Mouse (Mus musculus): Measurements from ENCODE around the gene Chtf18.
A peak's percentile ranks its signal among the peaks of the same experiment; 100 is the strongest.
"Not testable (repeated sequence)": the region's sequence is repeated elsewhere in the genome, so short reads cannot be mapped to it uniquely, and the experiment has no call there.

Chtf18 gene

DNA sequence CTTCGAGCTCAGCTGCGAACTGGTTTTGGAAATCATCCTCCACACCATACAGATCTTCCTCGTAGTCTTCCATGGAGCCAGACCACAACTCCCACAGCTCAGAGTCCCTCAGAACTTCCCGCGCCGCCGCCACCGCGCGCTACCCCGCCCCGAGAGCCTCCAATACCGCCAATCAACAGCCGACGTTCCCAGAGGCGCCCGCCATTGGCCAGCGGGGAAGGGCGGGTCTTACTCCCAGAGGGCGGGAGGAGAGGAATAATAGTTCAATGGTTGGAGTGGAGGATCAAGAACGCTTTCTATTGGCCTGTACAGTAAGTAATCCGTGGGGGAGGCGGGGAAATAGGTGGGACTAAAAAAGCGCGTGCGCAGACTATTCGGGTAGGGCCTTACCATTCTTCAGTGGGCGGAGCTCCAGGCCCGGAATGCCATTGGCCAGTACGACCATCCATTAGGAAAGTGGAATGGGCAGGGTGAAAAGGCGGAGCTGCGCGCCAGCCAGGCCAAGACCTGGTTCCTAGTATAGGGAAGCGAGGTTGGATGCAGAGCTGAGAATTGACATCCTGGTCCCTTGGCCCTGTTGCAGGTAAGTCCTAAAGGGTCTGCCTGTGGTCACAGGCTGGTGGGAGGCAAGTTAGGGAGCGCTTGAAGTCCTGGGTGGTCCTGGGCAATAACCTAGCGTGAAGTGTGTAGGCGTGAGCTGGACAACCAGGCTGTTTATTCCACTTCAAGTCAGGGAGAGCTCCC is at the start of gene Chtf18, which contains the start of gene Rpusd1:
TSS of gene Chtf18 (minus strand) at position 155 of the 744 bp plus-strand sequence.
TSS of gene Rpusd1 (plus strand) at position 406 of the 744 bp plus-strand sequence.
- peak; percentile 100 for DNase-seq

- DNase-seq: peak; percentile 29
These were observed 48.3 kb upstream of the Chtf18 start for GRCm38 (mm10) chr17:25775318-25776062.

DNA sequence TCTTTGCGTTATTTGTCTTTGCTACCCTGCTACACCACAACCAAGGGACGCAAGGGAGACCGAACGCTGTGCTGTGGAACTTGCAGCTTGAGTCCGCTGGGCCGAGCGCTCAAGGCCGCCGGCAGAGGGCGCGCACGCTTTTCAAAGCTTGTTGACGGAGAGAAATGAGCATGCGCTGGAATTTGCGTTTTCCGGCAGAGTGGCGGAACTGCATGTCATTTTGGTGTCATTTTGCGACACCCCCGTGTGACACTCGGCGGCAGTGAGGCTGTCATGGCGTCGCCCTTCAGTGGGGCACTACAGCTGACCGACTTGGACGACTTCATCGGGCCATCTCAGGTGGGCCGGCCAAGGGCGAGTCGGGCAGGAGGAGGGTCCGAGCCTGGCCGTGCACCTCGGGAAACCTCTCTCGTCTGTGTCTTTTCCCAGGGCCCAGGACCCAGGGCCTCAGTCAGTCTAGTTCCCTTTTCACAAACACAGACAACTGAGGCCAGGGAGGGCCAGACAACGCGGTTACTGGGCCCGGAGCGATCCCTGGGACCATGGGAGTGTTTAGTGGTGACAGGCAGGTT is 46.4 kb upstream of the Chtf18 start, which contains the start of gene Narfl:
TSS of gene Narfl (plus strand) at position 228 of the 572 bp plus-strand sequence.
- peak; percentile 99 for DNase-seq

DNA sequence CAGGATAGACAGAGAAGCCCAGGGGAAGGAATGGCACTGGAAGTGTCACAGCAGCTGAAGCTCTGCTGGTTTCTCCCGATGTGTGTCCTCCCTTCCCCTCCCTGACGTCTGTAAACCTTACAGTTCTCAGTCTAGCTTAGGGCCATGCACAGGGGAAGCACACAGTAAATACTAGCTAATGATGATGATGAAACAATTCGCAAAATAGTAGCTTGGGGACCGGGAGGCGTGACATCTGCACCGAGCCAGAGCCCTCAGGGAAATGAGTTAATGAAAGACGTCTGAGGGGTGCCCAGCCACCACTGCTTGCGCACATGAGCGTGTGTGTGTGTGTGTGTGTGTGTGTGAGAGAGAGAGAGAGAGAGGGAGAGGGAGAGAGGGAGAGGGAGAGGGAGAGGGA is 42.1 kb upstream of the Chtf18 start:
- no peak for DNase-seq

DNA sequence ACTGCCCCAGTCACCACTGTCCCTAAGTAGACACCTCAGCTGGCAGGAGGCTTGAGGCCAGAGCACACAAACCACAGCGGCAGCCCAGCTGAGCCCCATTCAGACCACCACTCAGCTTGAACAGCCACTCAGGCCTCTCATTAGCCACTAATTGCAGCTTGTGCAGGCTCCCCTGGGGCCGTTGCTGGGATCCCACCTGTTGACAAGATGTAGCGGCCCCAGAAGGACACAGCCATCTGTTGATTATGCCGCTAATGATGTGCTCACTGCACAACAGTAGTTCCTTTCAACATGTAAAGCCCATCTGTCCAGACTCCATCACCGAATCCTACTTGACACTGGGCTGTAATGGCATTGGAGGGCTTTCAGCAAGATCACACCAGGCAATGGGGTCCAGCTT is 38.7 kb upstream of the Chtf18 start:
- DNase-seq: no peak

DNA sequence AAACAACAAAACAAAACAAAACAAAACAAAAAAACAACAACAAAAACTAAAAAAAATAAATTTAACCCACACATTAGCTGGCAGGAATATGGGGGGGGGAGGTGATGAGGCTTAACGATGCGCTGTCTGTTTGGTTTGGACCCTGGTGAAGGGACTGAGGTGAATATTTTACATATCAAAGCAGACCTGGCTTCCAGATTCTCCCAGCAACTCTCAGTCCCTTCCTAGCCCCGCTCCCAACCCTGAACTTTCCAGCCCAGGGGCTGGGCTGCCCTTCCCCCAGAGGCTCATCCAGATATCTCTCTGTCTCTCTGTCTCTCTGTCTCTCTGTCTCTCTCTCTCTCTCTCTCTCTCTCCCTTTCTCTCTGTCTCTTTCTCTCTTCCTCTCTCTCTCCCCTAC is 35.4 kb upstream of the Chtf18 start:
- DNase-seq: no peak

GRCm38 (mm10) chr17:25761561-25761970 is 34.3 kb upstream of the Chtf18 start:
- peak; percentile 57 for DNase-seq

GRCm38 (mm10) chr17:25760148-25760547 is 32.9 kb upstream of the Chtf18 start:
- DNase-seq: no peak

GRCm38 (mm10) chr17:25757691-25758090 is 30.5 kb upstream of the Chtf18 start:
- no peak for DNase-seq

DNA sequence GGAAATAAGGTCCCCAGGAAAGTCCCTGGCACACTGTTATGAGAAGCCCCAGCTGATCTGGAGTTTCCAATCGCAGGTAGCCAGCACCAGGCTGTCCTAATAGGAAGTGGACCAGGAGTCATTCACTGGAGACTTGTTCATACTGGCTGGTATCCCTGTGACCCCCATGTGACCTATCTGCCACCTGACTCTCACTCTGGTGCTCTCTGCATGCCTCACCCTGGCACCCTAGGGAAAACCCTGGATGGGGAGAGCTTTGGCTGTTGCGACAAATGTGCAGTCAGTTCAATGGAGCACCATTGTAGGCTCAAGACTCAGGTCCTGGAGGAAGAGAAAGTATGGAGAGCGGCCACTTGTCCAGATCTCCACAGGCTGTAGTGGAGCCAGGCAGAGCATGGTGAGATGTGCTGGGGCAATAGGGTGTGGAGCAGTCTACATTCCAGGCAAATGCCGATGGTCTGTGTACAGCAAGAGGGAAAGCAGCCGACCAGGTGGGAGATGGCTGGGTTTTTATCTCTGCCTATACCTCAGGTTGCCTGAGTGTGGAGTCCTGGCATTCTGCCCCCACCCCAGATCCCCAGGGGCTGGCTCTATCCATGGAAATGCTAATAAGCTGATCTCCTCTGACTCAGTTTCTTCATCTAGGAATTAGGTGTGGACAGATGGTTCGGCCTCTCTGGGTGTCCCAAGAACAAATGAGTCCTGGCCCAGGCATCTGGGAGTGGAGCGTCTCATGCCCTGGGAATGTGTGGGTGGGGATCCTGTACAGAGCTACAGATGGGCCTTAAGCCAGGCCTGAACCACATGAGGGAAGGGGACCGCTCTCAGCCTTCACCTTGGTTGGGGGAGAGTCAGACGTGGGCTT is 29.4 kb upstream of the Chtf18 start:
- DNase-seq: no peak

GRCm38 (mm10) chr17:25755627-25756377 is 28.6 kb upstream of the Chtf18 start:
- DNase-seq: no peak

GRCm38 (mm10) chr17:25755086-25755485 is 27.9 kb upstream of the Chtf18 start:
- no peak for DNase-seq

DNA sequence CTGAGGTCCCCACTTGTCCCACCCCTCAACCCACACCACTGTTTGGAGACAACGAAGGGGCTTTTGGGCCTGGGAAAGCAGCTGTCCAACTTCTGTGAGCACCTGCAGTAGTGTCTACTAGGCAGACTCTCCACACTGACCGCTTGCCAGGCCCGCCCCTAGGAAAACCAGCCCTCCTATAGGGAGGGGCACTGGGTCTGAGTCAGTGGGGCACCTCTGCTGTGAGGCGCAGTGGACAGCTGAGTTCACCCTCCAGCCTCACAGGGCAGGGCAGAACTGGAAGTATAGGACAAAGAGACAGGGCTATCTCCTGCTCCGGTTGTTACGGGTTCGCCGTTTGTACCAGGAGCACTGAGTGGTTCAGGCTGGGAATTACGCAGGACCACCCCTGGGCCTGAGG is 27.0 kb upstream of the Chtf18 start, which contains the start of gene Msln:
TSS of gene Msln (minus strand) at position 138 of the 400 bp plus-strand sequence.
- no peak for DNase-seq

DNA sequence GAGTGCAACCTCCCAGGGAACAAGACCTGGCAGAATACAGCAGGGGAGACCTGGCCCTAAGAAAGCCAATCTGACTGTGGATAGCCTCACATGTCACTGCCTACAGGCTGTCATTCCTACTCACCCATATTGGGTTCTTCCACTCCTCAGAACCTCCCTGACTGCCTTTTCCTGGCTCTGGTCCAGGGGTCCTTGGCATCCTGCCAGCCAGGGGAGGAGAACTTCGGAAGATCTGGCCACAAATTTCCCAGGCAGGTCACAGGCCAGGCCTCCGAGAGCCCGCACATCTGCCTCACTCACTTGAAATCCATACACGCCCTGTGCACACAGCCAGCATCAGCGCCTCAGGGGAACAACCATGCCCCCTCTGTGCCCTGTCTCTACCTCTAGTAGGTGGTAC is 24.2 kb upstream of the Chtf18 start:
- DNase-seq: peak; percentile 79

GRCm38 (mm10) chr17:25749314-25749713 is 22.1 kb upstream of the Chtf18 start:
- no peak for DNase-seq

- no peak for DNase-seq
These were observed 21.0 kb upstream of the Chtf18 start for GRCm38 (mm10) chr17:25748238-25748637.

- no peak for DNase-seq
These were observed 17.1 kb upstream of the Chtf18 start for GRCm38 (mm10) chr17:25744311-25744710.

- DNase-seq: no peak
These were observed 16.6 kb upstream of the Chtf18 start for GRCm38 (mm10) chr17:25743831-25744230.

DNA sequence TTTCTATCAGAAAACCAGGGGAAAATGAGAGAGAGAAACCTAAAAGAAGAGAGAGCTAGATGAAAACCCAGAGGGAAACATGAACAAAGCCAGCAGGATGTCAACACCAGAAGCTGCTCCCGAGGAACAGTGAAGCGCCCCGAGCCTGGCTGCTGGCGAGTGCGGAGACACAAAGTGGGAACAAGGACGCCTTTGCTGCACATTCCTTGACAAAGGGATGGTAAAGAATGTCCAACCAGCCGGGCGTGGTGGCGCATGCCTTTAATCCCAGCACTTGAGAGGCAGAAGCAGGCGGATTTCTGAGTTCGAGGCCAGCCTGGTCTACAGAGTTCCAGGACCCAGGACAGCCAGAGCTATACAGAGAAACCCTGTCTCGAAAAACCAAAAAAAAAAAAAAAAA is 14.3 kb upstream of the Chtf18 start:
- DNase-seq: not testable (repeated sequence)

DNA sequence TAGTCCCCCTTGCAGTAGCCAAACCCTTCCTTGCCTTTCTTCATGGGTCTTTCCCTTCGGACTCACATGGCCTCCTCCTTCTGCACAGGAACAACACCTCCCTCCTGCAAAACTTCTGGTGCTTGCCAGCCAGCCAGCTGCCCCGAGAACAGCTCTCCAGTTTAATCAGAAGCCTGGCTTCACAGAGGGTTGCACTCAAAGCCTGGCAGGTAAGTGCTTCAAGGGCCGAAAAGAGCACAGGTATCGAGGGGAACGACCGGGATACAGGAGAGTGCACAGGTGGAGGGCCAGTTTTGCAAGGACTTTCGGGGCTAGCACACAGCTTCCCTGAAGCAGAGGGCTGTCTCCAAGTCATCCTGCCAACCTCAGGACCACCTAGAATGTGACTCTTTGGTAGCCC is 11.6 kb upstream of the Chtf18 start:
- DNase-seq: no peak

- no peak for DNase-seq
These were observed 8.5 kb upstream of the Chtf18 start, which contains the start of gene Mslnl for GRCm38 (mm10) chr17:25735745-25736144. Gene Mslnl (plus strand): TSS chr17:25736042.

GRCm38 (mm10) chr17:25735246-25735645 is 8.0 kb upstream of the Chtf18 start:
- DNase-seq: no peak
